Mouse (Mus musculus) olfactory bulb, adult 2 months (tissue): ENCODE results near the gene Gpr101. TPM values are rescaled to one million over a fixed set of nuclear protein-coding genes. Genes with fewer than 3 reads are reported as not detected.

Experiments used
- H3K27ac ChIP-seq: fragments of 200-500 bp; 2 replicates; pipeline ENCODE4 v1.5.1; 2012; ENCODE audit warnings: low read depth, low read length; ENCODE audit not compliant: insufficient read depth
- H3K4me1 ChIP-seq: fragments of 200-500 bp; 2 replicates; pipeline ENCODE4 v1.6.1; 2012; ENCODE audit warnings: low read length; ENCODE audit not compliant: control insufficient read depth, insufficient read depth
- H3K4me3 ChIP-seq: fragments of 200-500 bp; 2 replicates; pipeline ENCODE4 v1.5.1; 2012; ENCODE audit warnings: mild to moderate bottlenecking, low read depth, low read length, moderate library complexity; ENCODE audit not compliant: insufficient read depth
- CTCF ChIP-seq: fragments of 200-500 bp; IDR thresholded peaks from 2 replicates; pipeline ENCODE4 v1.5.1; 2012; ENCODE audit warnings: low read depth, mild to moderate bottlenecking, low read length, moderate library complexity; ENCODE audit not compliant: insufficient read depth
- POLR2A ChIP-seq: fragments of 200-500 bp; IDR thresholded peaks from 2 replicates; pipeline ENCODE4 v1.6.1; 2012; ENCODE audit warnings: mild to moderate bottlenecking, low read depth, low read length, moderate library complexity; ENCODE audit not compliant: insufficient read depth
- WGBS: fragments of 180-500 bp; shearing (Covaris S2); methylation state at CpG from one replicate; pipeline ENCODE4 v1.1.7; 2018; 5-methylcytosine and 5-hydroxymethylcytosine counted together
- polyA plus RNA-seq: library from polyadenylated mRNA; stranded (reverse); fragments of >200 nt; gene quantifications from 2 replicates; pipeline ENCODE4 v1.2.4, GENCODE M21; 2012; ENCODE audit warnings: low replicate concordance; ENCODE audit not compliant: missing spikeins, insufficient read depth, insufficient read length

Gene Gpr101
- polyA plus RNA-seq: not detected in 2 replicates

GRCm38 (mm10) chrX:57503634-57504033 is at the start of gene Gpr101:
Gene Gpr101, minus strand, starts transcription at chrX:57503757.
- TF ChIP-seq POLR2A: no peak
- TF ChIP-seq CTCF: no peak
- H3K4me1 ChIP-seq: peaks cover 6% of the 10 kb centered on the region; the same call in 1 of the 2 replicates
- peak within 1 kb of the TSS; percentile 49 for H3K4me3 ChIP-seq
- no peak within 1 kb of the TSS for H3K27ac ChIP-seq
- WGBS: 15% methylated on average over 25 of the region's 28 CpGs

DNA sequence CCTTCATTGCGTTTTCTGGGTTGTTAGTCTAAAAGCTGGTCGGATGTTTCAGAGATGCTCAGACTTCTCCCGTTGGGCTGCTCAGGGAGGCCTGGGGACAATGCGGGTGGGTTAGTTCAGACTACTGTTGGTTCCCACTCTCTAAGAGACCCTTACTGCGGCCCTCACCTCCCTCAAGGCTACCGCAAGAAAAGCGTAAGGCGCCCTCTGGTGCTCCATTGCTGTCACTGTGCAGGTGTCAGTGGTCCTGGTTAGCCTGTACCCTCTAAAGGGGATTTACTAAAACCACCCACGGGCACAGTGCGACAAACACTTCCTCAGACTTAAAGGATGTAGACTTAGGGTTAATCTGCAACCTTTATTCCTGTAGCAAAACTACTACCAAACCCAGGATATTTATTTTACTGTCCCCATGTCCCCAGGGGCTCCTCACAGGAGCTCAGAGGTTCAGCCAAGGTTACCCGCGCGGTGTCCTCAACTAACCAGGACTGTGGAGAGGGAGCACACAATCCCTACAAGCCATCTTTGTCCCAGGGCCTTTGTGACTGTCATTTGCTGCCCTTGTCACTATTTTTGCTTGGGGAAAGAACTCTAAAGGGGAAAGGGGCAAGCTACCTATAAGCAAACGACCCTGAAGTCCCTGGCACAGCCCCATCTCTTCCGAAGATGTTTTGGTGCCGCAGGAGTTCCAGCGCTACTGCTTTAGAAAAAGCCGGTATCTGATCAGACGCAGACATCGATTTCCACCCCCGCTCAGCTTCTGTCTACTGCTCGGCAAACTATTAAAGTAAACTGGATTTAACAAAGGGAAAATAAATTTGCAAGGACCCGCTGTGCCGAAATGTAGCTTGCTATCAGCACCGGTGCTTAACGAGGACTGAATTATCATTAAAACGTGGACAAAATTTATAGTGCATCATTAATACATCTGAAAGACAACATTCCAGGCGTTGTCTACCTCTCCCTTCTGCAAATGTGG is 17.8 kb upstream of the Gpr101 start:
- no peak overlapping the region for H3K27ac ChIP-seq
- H3K4me3 ChIP-seq: peak overlapping the region; percentile 22
- 33% methylated on average over 28 of the region's 28 CpGs for WGBS
- no peak for TF ChIP-seq CTCF
- TF ChIP-seq POLR2A: no peak
- 0 out of 2 replicates have a peak, but pooled peaks cover 3% of the 10 kb centered on the region for H3K4me1 ChIP-seq

GRCm38 (mm10) chrX:57506247-57506646 is 2.7 kb upstream of the Gpr101 start:
- peaks cover 6% of the 10 kb centered on the region; the same call in 1 of the 2 replicates for H3K4me1 ChIP-seq
- WGBS: 93% methylated on average over 1 of the region's 1 CpGs

More at GRCm38 (mm10) chrX:57506247-57506646, 2.7 kb upstream of the Gpr101 start:
- Histone ChIP-seq H3K27ac (no peak overlapping the region), H3K4me3 (no peak overlapping the region)
- TF ChIP-seq POLR2A (no peak), CTCF (no peak)

Other genes with a start within 250 kb of the Gpr101 start
- not detected in 2 replicates for gene Arhgef6, start 165.0 kb downstream of the Gpr101 start, polyA plus RNA-seq
- not detected in 2 replicates for gene Rbmx, start 110.7 kb downstream of the Gpr101 start, polyA plus RNA-seq
- not detected in 2 replicates for gene Gm364, start 94.6 kb downstream of the Gpr101 start, polyA plus RNA-seq